Mouse (Mus musculus) retina, adult 2 months (tissue): Measurements from ENCODE around the gene Gm21812.
"Not testable (repeated sequence)": the region's sequence is repeated elsewhere in the genome, so short reads cannot be mapped to it uniquely, and the experiment has no call there.

Experiments
- DNase-seq: peaks from one replicate; pipeline ENCODE4 v3.0.0-alpha.2; 2012; ENCODE audit warnings: low read depth, low spot score

Gm21812 gene

GRCm38 (mm10) chrY:9347084-9347483 is at the start of gene Gm21812:
Gene Gm21812 (minus strand): TSS chrY:9347184.
- DNase-seq: not testable (repeated sequence)
